Mouse (Mus musculus): ENCODE data around the gene Gm15093. TPM values are rescaled to one million over a fixed set of nuclear protein-coding genes. Genes with fewer than 3 reads are reported as not detected.

Gm15093 gene
- polyA plus RNA-seq (2014; fragmentation: Illumina TruSeq; extraction: RNeasy Lipid Tissue Mini Kit (QIAGEN cat#74804)) = not detected

DNA sequence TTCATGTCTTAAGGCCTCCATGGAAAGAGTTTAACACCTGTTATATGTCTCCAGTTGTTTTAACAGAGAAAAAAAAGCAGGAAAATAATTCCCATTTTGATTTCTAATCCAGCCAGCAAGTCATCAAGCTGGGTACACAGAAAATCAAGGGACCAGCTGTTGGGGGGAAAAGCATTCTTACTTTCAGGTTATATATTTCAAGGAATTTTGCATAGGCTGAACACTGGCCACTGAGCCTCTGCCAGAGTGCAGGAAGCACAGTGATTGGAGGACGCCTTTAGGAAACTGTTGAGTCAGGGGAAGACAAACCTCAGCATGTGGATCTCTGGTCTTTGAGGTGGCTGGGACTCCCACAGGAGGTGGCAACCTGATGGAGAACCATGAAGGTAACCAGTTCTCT, at the start of gene Gm15093:
TSS of gene Gm15093 (plus strand) at position 301 of the 400 bp plus-strand sequence.

Other genes starting within 250 kb of the Gm15093 start
- not detected for gene Ott, start 198.1 kb upstream of the Gm15093 start, polyA plus RNA-seq (2014; fragmentation: Illumina TruSeq; extraction: RNeasy Lipid Tissue Mini Kit (QIAGEN cat#74804))
- gene Gm15085, start 175.2 kb downstream of the Gm15093 start, polyA plus RNA-seq (2014; fragmentation: Illumina TruSeq; extraction: RNeasy Lipid Tissue Mini Kit (QIAGEN cat#74804)) = not detected